Mouse (Mus musculus): ENCODE data around the gene Hoxc4. TPM values are rescaled to one million over a fixed set of nuclear protein-coding genes. Genes with fewer than 3 reads are reported as not detected.

Hoxc4 gene
- total RNA-seq, 2 experiments from 2014 or later = not detected

DNA sequence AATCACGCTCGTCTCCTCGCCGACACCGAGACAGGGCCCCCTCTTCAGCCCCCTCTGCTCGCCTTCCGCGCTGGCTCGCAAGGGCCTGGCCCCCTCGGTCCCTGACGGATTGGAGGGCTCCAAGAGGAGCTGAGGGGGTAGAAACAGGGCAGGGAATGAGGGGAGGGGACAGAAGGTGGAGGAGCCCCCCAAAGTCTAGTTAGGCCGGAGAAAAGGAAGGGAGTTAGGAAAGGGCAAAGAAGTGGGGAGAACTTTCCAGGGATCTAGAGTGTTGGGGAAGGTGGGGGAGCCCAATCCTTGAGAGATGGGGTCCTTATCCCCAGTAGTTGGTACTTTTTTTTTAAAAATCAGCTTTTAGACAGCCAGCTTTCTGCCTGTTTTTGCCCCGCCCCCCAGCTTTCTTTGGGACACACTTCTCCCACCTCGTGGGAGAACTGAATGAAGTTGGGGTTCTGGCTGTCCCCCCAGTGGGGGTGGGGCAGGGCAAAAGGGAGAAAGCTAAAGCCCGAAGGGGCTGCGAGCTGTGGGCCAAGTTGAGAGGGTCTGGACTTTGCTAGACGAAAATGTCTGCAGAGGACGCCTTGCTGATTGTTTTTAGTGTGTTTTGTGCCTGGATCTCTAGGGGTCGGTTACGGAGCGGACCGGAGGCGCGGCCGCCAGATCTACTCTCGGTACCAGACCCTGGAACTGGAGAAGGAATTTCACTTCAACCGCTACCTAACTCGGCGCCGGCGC, 8.5 kb upstream of the Hoxc4 start:
- ATAC-seq (replicated peaks; ENCODE audit: poor library complexity, severe bottlenecking) = no peak

DNA sequence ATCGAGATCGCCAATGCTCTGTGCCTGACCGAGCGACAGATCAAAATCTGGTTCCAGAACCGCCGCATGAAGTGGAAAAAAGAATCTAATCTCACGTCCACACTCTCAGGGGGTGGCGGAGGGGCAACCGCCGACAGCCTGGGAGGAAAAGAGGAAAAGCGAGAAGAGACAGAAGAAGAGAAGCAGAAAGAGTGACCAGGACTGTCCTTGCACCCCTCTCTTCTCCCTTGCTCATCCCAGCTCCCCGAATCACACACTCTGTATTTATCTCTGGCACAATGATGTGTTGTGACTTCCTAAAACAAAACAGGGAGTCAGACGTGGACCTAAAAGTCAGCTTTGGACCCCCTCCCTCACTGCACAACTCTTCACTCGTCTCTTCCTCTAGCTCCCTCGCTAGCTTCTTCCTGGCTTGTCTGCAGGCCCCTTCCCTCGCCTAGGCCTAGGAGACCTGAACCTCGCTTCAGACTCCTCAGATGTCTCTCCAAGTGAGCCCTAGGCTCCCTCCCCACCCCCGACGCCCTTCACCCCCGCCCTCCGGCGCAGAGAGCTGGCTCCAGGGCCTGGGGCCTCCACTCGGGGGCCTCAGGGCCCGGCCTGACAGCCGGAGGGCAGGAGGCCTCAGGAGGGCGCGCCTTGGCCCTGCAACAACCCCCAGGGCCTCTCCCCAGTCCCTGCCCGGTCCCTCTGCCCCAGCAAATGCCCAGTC, 7.7 kb upstream of the Hoxc4 start:
- ATAC-seq (replicated peaks; ENCODE audit: poor library complexity, severe bottlenecking) = no peak

- ATAC-seq (replicated peaks; ENCODE audit: poor library complexity, severe bottlenecking) = peak; percentile 24; the same call in 1 of the 2 replicates
These were observed 6.7 kb upstream of the Hoxc4 start for GRCm38 (mm10) chr15:103011928-103012486.

DNA sequence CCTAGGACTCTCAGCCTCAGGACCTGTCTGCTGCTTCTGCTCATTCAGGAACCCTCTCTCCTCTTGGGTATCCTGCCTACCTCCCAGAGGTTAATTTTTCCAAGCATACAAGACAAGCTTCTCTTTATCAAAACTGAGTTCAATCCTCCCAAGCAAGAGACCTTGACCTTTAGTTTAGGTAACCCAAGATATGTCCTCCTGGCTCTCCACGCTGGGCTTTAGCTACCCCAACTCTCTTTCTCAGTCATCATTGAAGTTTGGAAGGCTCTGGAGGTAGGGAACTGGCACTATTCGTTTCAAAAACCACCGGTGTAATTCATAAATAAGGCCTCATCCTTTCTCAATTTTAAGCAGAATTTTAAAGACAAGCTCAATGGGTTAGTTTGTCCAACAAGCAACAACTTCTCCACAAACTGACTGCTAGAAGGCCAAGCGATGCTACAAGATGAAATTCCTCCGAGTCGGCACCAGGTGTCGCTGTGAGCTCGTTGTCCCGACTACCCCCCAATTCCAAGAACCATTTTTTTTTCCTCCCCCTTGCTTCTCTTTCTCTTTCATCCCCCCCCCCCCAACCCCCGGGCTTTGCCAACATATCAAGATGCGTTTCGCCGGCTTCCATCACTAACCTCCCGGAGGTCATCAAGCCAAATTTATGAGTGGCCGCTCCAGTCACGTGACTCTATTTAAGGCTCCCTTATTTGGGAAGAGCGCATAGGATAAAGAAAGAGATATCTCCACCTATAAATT, 5.3 kb upstream of the Hoxc4 start:
- ATAC-seq (replicated peaks; ENCODE audit: poor library complexity, severe bottlenecking) = 0 out of 2 replicates have a peak, but pooled peaks have one; percentile 40

DNA sequence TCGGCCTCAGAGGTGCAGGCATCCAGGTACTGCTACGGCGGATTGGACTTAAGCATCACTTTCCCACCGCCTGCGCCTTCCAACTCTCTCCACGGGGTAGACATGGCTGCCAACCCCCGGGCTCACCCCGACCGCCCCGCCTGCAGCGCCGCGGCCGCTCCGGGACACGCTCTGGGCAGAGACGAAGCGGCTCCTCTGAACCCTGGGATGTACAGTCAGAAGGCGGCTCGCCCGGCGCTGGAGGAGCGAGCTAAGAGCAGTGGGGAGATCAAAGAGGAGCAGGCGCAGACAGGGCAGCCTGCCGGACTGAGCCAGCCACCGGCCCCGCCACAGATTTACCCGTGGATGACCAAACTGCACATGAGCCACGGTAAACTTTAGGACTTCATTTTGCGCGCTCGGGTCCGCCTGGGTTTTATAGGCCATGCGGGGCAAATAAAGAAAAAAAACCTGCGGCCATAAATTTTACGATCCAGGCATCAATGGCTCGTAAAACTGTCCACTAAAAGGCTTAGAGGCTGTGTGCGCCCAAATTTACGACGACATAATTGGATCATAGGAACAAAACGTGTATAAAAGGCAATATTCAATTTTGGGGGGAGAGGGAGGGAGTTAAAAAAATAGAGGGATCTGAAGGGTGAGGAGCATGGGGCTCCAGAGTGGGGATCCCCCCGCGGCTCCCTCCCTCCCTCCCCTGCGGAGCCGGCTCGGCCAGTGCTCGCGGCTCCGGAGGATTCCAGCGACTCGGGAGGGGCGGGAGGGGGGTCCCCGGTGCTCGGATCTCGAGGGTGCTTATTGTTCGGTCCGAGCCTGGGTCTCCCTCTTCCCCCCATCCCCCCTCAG, 4.3 kb upstream of the Hoxc4 start:
- no peak for ATAC-seq (replicated peaks; ENCODE audit: poor library complexity, severe bottlenecking)

- no peak for ATAC-seq (replicated peaks; ENCODE audit: poor library complexity, severe bottlenecking)
These were observed 3.7 kb upstream of the Hoxc4 start for GRCm38 (mm10) chr15:103015009-103015399.

DNA sequence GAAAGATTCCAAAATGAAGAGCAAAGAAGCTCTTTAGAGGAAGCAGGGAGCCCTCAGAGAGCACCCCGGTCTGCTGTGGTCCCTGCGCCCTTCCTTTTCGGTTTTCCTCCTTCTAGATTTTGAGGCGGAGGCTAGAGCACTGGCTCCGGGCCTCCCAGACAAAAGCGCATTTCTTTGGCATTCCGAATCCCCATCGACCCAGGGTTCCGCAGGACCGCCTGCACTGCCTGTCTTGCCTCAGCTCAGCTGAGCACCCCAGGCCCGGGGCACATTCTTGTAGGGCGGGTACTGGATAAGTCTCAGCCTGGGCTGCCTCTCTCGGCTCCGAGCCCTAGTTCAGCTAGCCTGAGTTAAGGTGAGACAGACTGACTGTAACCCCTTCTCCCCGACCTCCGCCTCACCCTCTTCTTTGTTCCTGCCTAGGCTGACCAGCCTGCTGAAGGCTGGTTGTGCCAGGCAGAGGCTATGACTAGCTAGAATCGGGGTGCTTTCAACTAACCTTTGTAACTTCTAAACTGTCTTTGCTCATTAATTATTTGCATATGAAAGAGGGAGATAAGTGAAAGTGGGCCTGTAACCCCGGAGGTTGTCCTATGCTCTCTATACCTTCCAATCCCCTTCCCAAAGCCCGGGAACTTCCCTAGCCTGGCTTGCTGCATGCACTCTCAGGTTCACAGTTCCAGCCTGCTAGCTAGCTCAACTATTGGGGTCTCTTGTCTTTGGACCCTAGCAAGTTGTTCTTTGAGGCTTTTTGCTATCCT, 3.1 kb upstream of the Hoxc4 start:
- no peak for ATAC-seq (replicated peaks; ENCODE audit: poor library complexity, severe bottlenecking)

GRCm38 (mm10) chr15:103020899-103021418, 2.2 kb downstream of the Hoxc4 start:
- no peak for ATAC-seq (replicated peaks; ENCODE audit: poor library complexity, severe bottlenecking)

DNA sequence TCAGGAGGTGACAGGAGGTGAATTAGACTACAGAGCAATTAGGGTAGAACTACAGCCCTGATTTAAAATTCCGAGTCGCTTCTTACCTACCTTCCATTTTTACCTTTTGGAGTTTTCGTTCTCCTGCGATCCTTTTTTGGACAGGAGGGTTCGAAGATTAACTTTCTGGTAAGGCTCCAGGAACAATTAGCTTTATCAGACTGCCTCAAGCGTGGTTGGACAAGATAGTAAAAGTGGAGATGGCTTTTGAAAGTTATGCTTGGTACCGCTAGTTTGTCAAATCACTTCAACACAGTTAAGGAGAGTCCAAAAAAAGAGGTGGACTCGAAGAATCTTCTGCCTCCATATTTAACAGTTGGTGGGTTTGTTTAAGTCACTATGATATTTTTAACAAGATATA, 2.8 kb downstream of the Hoxc4 start:
- ATAC-seq (replicated peaks; ENCODE audit: poor library complexity, severe bottlenecking) = no peak

DNA sequence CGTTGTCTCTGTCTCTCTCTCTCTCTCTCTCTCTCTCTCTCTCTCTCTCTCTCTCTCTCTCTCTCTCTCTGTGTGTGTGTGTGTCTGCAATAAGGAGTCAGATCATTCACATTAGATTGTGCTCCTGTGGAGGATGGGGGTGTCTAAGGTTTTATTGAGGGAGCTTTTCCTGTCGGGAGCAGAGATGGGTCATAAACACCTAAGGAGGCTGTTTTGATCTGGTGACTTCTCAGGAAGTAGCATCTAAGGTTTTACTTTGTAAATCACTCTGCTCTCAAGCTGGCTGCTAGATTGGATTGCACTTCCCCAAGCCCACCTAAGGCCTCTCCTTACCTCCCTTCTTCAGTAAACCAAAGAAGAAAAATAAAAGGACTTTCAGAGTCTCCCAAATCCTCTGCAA, 5.4 kb downstream of the Hoxc4 start:
- ATAC-seq (replicated peaks; ENCODE audit: poor library complexity, severe bottlenecking) = no peak

- no peak for ATAC-seq (replicated peaks; ENCODE audit: poor library complexity, severe bottlenecking)
These were observed 8.8 kb downstream of the Hoxc4 start for GRCm38 (mm10) chr15:103027266-103028235.

DNA sequence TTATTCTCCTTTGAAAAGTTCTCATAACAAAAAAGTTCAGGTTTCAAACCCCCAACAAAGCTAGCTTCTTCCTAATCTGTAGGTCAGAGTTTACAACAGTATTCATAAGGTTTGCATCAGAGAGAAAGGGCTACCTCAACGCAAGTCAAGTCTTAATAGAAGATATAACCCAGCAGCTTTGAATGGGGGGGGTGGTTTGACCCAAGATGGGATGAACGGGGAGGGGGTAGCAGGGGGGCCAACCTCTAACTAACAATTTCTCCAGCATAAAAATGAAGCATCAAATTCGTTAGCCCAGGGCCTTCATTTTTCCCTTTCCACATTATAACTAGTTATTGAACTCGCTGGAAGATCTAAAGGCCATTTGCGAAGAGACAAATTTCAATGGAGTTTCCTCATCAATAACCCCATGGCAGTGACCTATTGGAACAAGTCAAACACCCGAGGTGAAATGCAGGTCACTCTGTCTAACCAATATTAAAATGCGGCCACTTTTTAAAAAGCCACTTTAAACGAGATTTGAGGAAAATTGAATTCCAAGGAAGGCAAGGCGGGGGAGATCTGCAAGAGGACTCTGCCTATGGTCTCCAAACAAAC, 10.3 kb downstream of the Hoxc4 start:
- no peak for ATAC-seq (replicated peaks; ENCODE audit: poor library complexity, severe bottlenecking)

DNA sequence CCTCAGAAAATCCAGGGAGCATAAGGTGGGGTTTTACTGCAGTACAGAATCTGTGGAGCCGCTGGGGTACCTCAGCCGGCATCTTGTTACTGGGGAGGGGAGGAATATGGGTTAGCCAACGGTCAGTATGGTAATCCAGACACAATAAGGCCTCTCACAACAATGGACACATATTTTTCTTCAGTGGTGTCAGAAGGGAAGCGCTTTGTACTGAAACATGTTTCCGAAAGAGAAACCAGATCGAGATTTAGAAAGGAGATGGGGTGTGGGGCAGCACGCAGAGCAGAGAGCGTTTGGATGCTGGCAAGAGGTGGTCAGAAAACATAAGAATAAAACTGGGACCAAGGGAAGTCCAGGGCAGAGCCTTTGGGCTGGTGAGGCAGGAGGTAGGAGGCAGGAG, 11.4 kb downstream of the Hoxc4 start:
- no peak for ATAC-seq (replicated peaks; ENCODE audit: poor library complexity, severe bottlenecking)

DNA sequence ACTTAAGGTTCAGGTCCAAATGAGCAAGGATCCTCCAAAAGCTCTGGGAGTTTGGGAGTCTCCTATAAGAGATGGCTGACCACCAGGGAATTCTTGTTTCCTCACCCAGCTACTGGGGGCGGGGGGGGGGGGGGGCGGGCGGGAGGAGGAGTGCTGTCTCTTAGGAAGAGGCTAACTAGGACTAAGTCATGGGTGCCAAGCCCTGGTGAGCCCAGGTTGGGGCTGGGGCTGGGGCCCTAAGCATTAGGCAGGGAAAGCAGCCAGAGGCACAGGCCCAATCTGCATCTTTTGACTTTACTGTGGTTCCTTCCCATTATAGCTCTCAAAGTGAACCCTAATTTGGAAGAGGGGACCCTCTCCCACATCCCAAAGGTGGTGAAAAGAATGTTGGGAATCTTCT, 13.4 kb downstream of the Hoxc4 start:
- no peak for ATAC-seq (replicated peaks; ENCODE audit: poor library complexity, severe bottlenecking)

GRCm38 (mm10) chr15:103032646-103033575, 14.2 kb downstream of the Hoxc4 start:
- no peak for ATAC-seq (replicated peaks; ENCODE audit: poor library complexity, severe bottlenecking)

DNA sequence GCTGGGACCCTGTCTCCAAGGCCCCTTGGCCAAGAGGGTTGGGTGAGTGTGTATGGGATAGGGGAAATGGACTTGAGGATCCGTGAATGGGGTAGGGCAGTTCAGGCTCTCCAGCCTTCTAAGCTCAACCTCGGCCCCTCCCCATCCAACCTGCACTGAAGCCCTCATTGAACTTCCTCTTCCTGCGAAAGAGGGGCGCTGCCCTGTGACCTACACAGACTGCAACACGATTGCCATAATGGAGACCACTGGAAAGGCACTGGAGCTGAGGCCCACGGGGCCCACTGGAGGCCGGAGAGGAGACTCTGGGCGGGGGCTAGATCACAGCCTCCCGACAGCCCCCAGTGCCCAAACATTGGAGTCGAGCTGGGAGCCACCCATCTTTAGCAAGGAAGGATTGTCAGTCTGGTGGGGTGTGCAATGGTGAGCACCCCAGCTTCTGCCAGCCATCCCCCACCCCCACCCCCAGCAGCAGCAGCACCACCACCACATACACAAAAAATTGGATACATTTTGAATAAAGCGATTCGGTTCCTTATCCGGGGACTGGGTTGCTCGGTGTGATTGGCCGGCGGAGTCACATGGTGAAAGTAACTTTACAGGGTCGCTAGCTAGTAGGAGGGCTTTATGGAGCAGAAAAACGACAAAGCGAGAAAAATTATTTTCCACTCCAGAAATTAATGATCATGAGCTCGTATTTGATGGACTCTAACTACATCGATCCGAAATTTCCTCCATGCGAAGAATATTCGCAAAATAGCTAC, 15.5 kb downstream of the Hoxc4 start:
- peak; percentile 56 for ATAC-seq (replicated peaks; ENCODE audit: poor library complexity, severe bottlenecking)
